25 mouse cellular contexts compared by ENCODE assay signal in the genomic region with DNA sequence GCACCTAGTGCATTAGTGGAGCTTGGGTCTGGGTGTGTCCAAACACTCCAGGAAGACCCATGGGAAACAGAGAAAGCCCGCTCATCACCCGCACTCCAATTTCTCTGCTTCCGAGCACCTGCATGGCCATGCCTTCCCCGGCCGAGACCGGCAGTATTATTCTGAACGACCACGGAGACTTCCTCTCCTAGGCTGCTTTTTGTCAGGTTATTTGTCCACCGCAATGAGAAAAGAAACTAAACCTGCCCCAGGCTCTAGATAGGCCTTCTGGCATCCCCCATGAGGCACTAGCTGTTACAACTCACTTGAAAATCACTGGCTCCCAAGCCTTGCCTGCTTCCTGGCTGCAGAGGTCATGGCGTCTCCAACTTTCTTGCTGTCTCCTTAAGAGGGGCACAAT.
"Had no signal": no experiment of that assay in that cellular context is flagged by ENCODE, and none has a peak within 500 bp of the region (broad histone marks: within the 10 kb centered on the region; RNA-seq: fewer than 3 reads in every experiment).

No protein-coding gene starts in this region.

- H3K4me1 ChIP-seq: hindbrain, embryonic 12.5 days had no signal

- ATAC-seq: forebrain, postnatal 0 days; hindbrain, embryonic 16.5 days; inflammation-experienced regulatory T-cells, adult 6 months; intestine, embryonic 15.5 days; intestine, postnatal 0 days had no signal

- H3K4me3 ChIP-seq: heart, embryonic 13.5 days; heart, embryonic 15.5 days; hindbrain, embryonic 10.5 days; hindbrain, embryonic 12.5 days; intestine, embryonic 15.5 days; layer of hippocampus, adult 2 months; limb, embryonic 13.5 days; limb, embryonic 15.5 days had no signal

- DNase-seq: forebrain, postnatal 0 days; gastrocnemius, postnatal 10 days; gastrocnemius, postnatal 25 days; heart, postnatal 14 days; heart, postnatal 36 days; kidney, adult 18-20 months; kidney, adult 8-10 months; kidney, postnatal 10 days; kidney, postnatal 25 days; kidney, postnatal 4 days; layer of hippocampus, adult 9-11 months; layer of hippocampus, postnatal 36 days; left cerebral cortex, postnatal 4 days had no signal

- H3K27ac ChIP-seq: heart, embryonic 13.5 days; heart, embryonic 15.5 days; hindbrain, embryonic 10.5 days; hindbrain, embryonic 12.5 days; hindbrain, embryonic 14.5 days; intestine, embryonic 15.5 days; layer of hippocampus, adult 2 months; limb, embryonic 13.5 days; limb, embryonic 15.5 days had no signal

- H3K9ac ChIP-seq: forebrain, postnatal 0 days; heart, embryonic 13.5 days; heart, embryonic 15.5 days; hindbrain, embryonic 12.5 days; hindbrain, embryonic 14.5 days; intestine, embryonic 15.5 days; limb, embryonic 13.5 days; limb, embryonic 15.5 days had no signal

- H3K27me3 ChIP-seq: heart, embryonic 13.5 days; heart, embryonic 15.5 days; intestine, embryonic 15.5 days; limb, embryonic 13.5 days; limb, embryonic 15.5 days had no signal

- H3K36me3 ChIP-seq: heart, embryonic 13.5 days; heart, embryonic 15.5 days; hindbrain, embryonic 10.5 days; hindbrain, embryonic 12.5 days; intestine, embryonic 15.5 days; limb, embryonic 13.5 days; limb, embryonic 15.5 days had no signal
